ENCODE assay signal across 26 mouse cellular contexts in genomic region chr3:131473496-131473895, GRCm38 (mm10). TPM values are rescaled to one million over a fixed set of nuclear protein-coding genes. Genes with fewer than 3 reads are reported as not detected.
DNase-seq lines count a peak whose midpoint lies in the region; ATAC-seq and TF ChIP-seq lines count a peak whose summit lies in the region.
"Had no signal": no experiment of that assay in that cellular context is flagged by ENCODE, and none has a peak within 500 bp of the region (broad histone marks: within the 10 kb centered on the region; RNA-seq: fewer than 3 reads in every experiment).

No protein-coding gene starts in this region.

- H3K9me3 ChIP-seq in forebrain, embryonic 14.5 days (replicated peaks; ENCODE audit: control insufficient read depth, low read length), result no peaks in the 10 kb centered on the region
- no peaks in the 10 kb centered on the region for H3K9me3 ChIP-seq in forebrain, embryonic 12.5 days
- no peaks in the 10 kb centered on the region for H3K9me3 ChIP-seq in hindbrain, embryonic 15.5 days
- no peaks in the 10 kb centered on the region for H3K9me3 ChIP-seq in hindbrain, embryonic 12.5 days (replicated peaks)
- H3K9me3 ChIP-seq in midbrain, postnatal 0 days (ENCODE audit: low read length), result no peaks in the 10 kb centered on the region
- H3K9me3 ChIP-seq: embryonic facial prominence, embryonic 13.5 days; kidney, embryonic 15.5 days; limb, embryonic 12.5 days; liver, embryonic 15.5 days; lung, embryonic 15.5 days; stomach, embryonic 15.5 days had no signal

- ATAC-seq in forebrain, embryonic 14.5 days, result no peak
- no peak for ATAC-seq in forebrain, embryonic 12.5 days (ENCODE audit: low FRiP score)
- ATAC-seq in hindbrain, embryonic 15.5 days (ENCODE audit: low FRiP score, low read depth), result peak; percentile 55; the same call in 1 of the 2 replicates
- no peak for ATAC-seq in hindbrain, embryonic 12.5 days (ENCODE audit: low FRiP score)
- ATAC-seq in midbrain, postnatal 0 days (ENCODE audit: low FRiP score), result no peak
- ATAC-seq: inflammation-experienced regulatory T-cells, adult 6 months had no signal

- no peaks in the 10 kb centered on the region; the same call in 1 of the 2 replicates for H3K4me1 ChIP-seq in forebrain, embryonic 14.5 days (ENCODE audit: control insufficient read depth, insufficient read depth, low read length)
- peaks cover 24% of the 10 kb centered on the region for H3K4me1 ChIP-seq in forebrain, embryonic 12.5 days
- H3K4me1 ChIP-seq in hindbrain, embryonic 15.5 days (replicated peaks), result peaks cover 19% of the 10 kb centered on the region
- peaks cover 13% of the 10 kb centered on the region for H3K4me1 ChIP-seq in hindbrain, embryonic 12.5 days
- 0 out of 2 replicates have a peak, but pooled peaks cover 3% of the 10 kb centered on the region for H3K4me1 ChIP-seq in midbrain, postnatal 0 days (ENCODE audit: insufficient read depth, low read length)
- H3K4me1 ChIP-seq: lung, embryonic 15.5 days; stomach, embryonic 15.5 days had no signal

- no peak overlapping the region for H3K27ac ChIP-seq in forebrain, embryonic 14.5 days (ENCODE audit: low read depth, low read length)
- H3K27ac ChIP-seq in forebrain, embryonic 12.5 days, result no peak overlapping the region
- no peak overlapping the region for H3K27ac ChIP-seq in hindbrain, embryonic 15.5 days (replicated peaks)
- H3K27ac ChIP-seq in hindbrain, embryonic 12.5 days, result no peak overlapping the region
- H3K27ac ChIP-seq in midbrain, postnatal 0 days (ENCODE audit: low read depth, low read length), result no peak overlapping the region
- H3K27ac ChIP-seq: embryonic facial prominence, embryonic 13.5 days; gastrocnemius, adult 2 months; kidney, embryonic 15.5 days; limb, embryonic 12.5 days; lung, embryonic 15.5 days; stomach, embryonic 15.5 days had no signal

- H3K27me3 ChIP-seq in forebrain, embryonic 14.5 days (replicated peaks; ENCODE audit: control insufficient read depth, insufficient read depth, low read length), result no peaks in the 10 kb centered on the region
- H3K27me3 ChIP-seq in forebrain, embryonic 12.5 days, result no peaks in the 10 kb centered on the region
- no peaks in the 10 kb centered on the region for H3K27me3 ChIP-seq in hindbrain, embryonic 15.5 days
- no peaks in the 10 kb centered on the region for H3K27me3 ChIP-seq in hindbrain, embryonic 12.5 days
- H3K27me3 ChIP-seq in midbrain, postnatal 0 days (ENCODE audit: insufficient read depth, low read length), result no peaks in the 10 kb centered on the region
- H3K27me3 ChIP-seq: CH12.LX; embryonic facial prominence, embryonic 13.5 days; kidney, embryonic 15.5 days; limb, embryonic 12.5 days; liver, embryonic 15.5 days; lung, embryonic 15.5 days; stomach, embryonic 15.5 days had no signal

- no peaks in the 10 kb centered on the region for H3K36me3 ChIP-seq in forebrain, embryonic 14.5 days (ENCODE audit: control insufficient read depth, insufficient read depth, low read length)
- no peaks in the 10 kb centered on the region for H3K36me3 ChIP-seq in forebrain, embryonic 12.5 days (replicated peaks)
- no peaks in the 10 kb centered on the region for H3K36me3 ChIP-seq in hindbrain, embryonic 15.5 days
- H3K36me3 ChIP-seq in hindbrain, embryonic 12.5 days, result no peaks in the 10 kb centered on the region
- no peaks in the 10 kb centered on the region for H3K36me3 ChIP-seq in midbrain, postnatal 0 days (ENCODE audit: insufficient read depth, low read length)
- H3K36me3 ChIP-seq: embryonic facial prominence, embryonic 13.5 days; kidney, embryonic 15.5 days; limb, embryonic 12.5 days; liver, embryonic 15.5 days; lung, embryonic 15.5 days; stomach, embryonic 15.5 days had no signal

- H3K4me3 ChIP-seq in forebrain, embryonic 14.5 days (ENCODE audit: low read depth, low read length), result no peak overlapping the region
- no peak overlapping the region for H3K4me3 ChIP-seq in forebrain, embryonic 12.5 days (replicated peaks)
- no peak overlapping the region for H3K4me3 ChIP-seq in hindbrain, embryonic 15.5 days
- no peak overlapping the region for H3K4me3 ChIP-seq in hindbrain, embryonic 12.5 days
- no peak overlapping the region for H3K4me3 ChIP-seq in midbrain, postnatal 0 days (ENCODE audit: low read depth, low read length)
- H3K4me3 ChIP-seq: embryonic facial prominence, embryonic 13.5 days; gastrocnemius, adult 2 months; kidney, embryonic 15.5 days; limb, embryonic 12.5 days; liver, embryonic 15.5 days; lung, embryonic 15.5 days; stomach, embryonic 15.5 days had no signal

- DNase-seq in forebrain, embryonic 14.5 days (ENCODE audit: low spot score), result peak; percentile 59
- peak; percentile 70 for DNase-seq in brain, embryonic 14.5 days (ENCODE audit: low read depth)
- peak; percentile 57 for DNase-seq in midbrain, postnatal 0 days (ENCODE audit: low spot score)
- DNase-seq in adrenal gland, postnatal 4 days (ENCODE audit: low spot score in 2 of 2), result no peak
- DNase-seq: adrenal gland, adult 8-10 months; cerebellum, adult 11-12 months; cerebellum, postnatal 10 days; gastrocnemius, adult 2 months; gastrocnemius, postnatal 36 days; heart, adult 18-20 months; heart, postnatal 36 days; kidney, adult 18-20 months; kidney, postnatal 25 days; right cerebral cortex, postnatal 25 days had no signal

- TF ChIP-seq POLR2A in brain, embryonic 14.5 days (IDR thresholded peaks at IDR 0.05; ENCODE audit: borderline replicate concordance, extremely low read depth, insufficient read depth, insufficient read length, poor library complexity, severe bottlenecking), result no peak

- no peak for TF ChIP-seq CTCF in brain, embryonic 14.5 days (IDR thresholded peaks at IDR 0.05; ENCODE audit: borderline replicate concordance, extremely low read depth, insufficient read depth, insufficient read length)
- TF ChIP-seq CTCF in midbrain, postnatal 0 days (IDR thresholded peaks at IDR 0.05), result no peak

- H3K9ac ChIP-seq in forebrain, embryonic 14.5 days (ENCODE audit: low read length), result no peak overlapping the region
- no peak overlapping the region for H3K9ac ChIP-seq in forebrain, embryonic 12.5 days
- H3K9ac ChIP-seq in hindbrain, embryonic 15.5 days, result no peak overlapping the region
- H3K9ac ChIP-seq in hindbrain, embryonic 12.5 days, result no peak overlapping the region
- H3K9ac ChIP-seq in midbrain, postnatal 0 days (replicated peaks; ENCODE audit: low read length, poor library complexity, severe bottlenecking), result no peak overlapping the region
- H3K9ac ChIP-seq: embryonic facial prominence, embryonic 13.5 days; kidney, embryonic 15.5 days; limb, embryonic 12.5 days; liver, embryonic 15.5 days; lung, embryonic 15.5 days; stomach, embryonic 15.5 days had no signal

- no peak overlapping the region for H3K4me2 ChIP-seq in forebrain, embryonic 14.5 days (ENCODE audit: low read length)
- no peak overlapping the region for H3K4me2 ChIP-seq in forebrain, embryonic 12.5 days
- H3K4me2 ChIP-seq in hindbrain, embryonic 15.5 days, result no peak overlapping the region
- H3K4me2 ChIP-seq in hindbrain, embryonic 12.5 days (replicated peaks), result no peak overlapping the region
- no peak overlapping the region for H3K4me2 ChIP-seq in midbrain, postnatal 0 days (ENCODE audit: low read depth, low read length, poor library complexity, severe bottlenecking)
- H3K4me2 ChIP-seq: embryonic facial prominence, embryonic 13.5 days; heart, embryonic 11.5 days; kidney, embryonic 15.5 days; limb, embryonic 12.5 days; liver, embryonic 15.5 days; lung, embryonic 15.5 days; stomach, embryonic 15.5 days had no signal

- WGBS in forebrain, embryonic 14.5 days, result 33% methylated on average over 1 of the region's 1 CpGs
- no CpG with 5 or more reads among the region's 1 CpGs for WGBS in forebrain, embryonic 12.5 days
- WGBS in hindbrain, embryonic 15.5 days, result 0% methylated on average over 1 of the region's 1 CpGs
- 14% methylated on average over 1 of the region's 1 CpGs for WGBS in hindbrain, embryonic 12.5 days
- WGBS in midbrain, postnatal 0 days, result 0% methylated on average over 1 of the region's 1 CpGs

RNA-seq across cellular contexts. Expression of gene Sgms2, which starts 17.7 kb away (rescaled TPM):
- 1.5 and 1.9 TPM in 2 replicates for polyA plus RNA-seq in forebrain, embryonic 14.5 days (2014; fragmentation: Nextera tagmentation; extraction: Ambion mirVana)
- 0.96 and 1.00 TPM in 2 replicates for polyA plus RNA-seq in forebrain, embryonic 12.5 days (2016; fragmentation: Nextera tagmentation; extraction: Ambion mirVana)
- 1.8 and 2.4 TPM in 2 replicates for polyA plus RNA-seq in hindbrain, embryonic 15.5 days (2015; fragmentation: Nextera tagmentation; extraction: Ambion mirVana)
- polyA plus RNA-seq in hindbrain, embryonic 12.5 days (2016; fragmentation: Nextera tagmentation; extraction: Ambion mirVana), result 1.9 and 3.6 TPM in 2 replicates
- 0.48 and 3.3 TPM in 2 replicates for polyA plus RNA-seq in brain, embryonic 14.5 days (2012; rRNA removed)
- 6.0 and 10.6 TPM in 2 replicates for total RNA-seq in midbrain, postnatal 0 days (2014; rRNA removed)
- polyA plus RNA-seq in midbrain, postnatal 0 days (2015; fragmentation: Nextera tagmentation; extraction: Ambion mirVana), result 1.5 and 1.9 TPM in 2 replicates
- total RNA-seq in adrenal gland, postnatal 4 days (2021), result 1 to 10 TPM; 8.9 to 9.8 TPM
- total RNA-seq: CH12.LX had no signal

Comparison
In these comparisons a context has a peak if more than half of its experiments do, and no peak if none do; other contexts are left out.
1. DNase-seq: peak in forebrain, embryonic 14.5 days (single experiment), brain, embryonic 14.5 days (single experiment) and midbrain, postnatal 0 days (single experiment); none in adrenal gland, postnatal 4 days (0 of 2).